Mouse (Mus musculus): ENCODE measurements around the gene Chd1.

- no peak for TF ChIP-seq CTCF (IDR thresholded peaks at IDR 0.05; ENCODE audit: control insufficient read depth, insufficient read depth, insufficient replicate concordance, low read depth, low read length)
- TF ChIP-seq POLR2A (IDR thresholded peaks at IDR 0.05; ENCODE audit: control insufficient read depth, low read depth, low read length), result no peak
These were observed 94.5 kb downstream of the Chd1 start for GRCm38 (mm10) chr17:15799195-15799793.

Data from testis, adult 2 months (tissue).